Comparison of ENCODE assay signal across 12 mouse cellular contexts in genomic region chr8:84223322-84224029, GRCm38 (mm10). TPM values are rescaled to one million over a fixed set of nuclear protein-coding genes. Genes with fewer than 3 reads are reported as not detected.
DNase-seq lines count a peak whose midpoint lies in the region; ATAC-seq and TF ChIP-seq lines count a peak whose summit lies in the region.
"Had no signal": no experiment of that assay in that cellular context is flagged by ENCODE, and none has a peak within 500 bp of the region (broad histone marks: within the 10 kb centered on the region; RNA-seq: fewer than 3 reads in every experiment).

No protein-coding gene starts in this region.

- TF ChIP-seq POLR2A in CH12.LX (IDR thresholded peaks at IDR 0.05; ENCODE audit: low read depth, low read length), result peak; percentile 34; the same call in 1 of the 2 replicates

- no peaks in the 10 kb centered on the region for H3K27me3 ChIP-seq in embryonic facial prominence, embryonic 15.5 days
- H3K27me3 ChIP-seq in embryonic facial prominence, embryonic 10.5 days (replicated peaks; ENCODE audit: low read depth, poor library complexity, severe bottlenecking), result no peaks in the 10 kb centered on the region
- no peaks in the 10 kb centered on the region for H3K27me3 ChIP-seq in CH12.LX (replicated peaks)
- H3K27me3 ChIP-seq: heart, embryonic 13.5 days; liver, embryonic 15.5 days had no signal

- H3K27ac ChIP-seq in embryonic facial prominence, embryonic 15.5 days (replicated peaks), result no peak overlapping the region
- H3K27ac ChIP-seq in embryonic facial prominence, embryonic 10.5 days (replicated peaks), result no peak overlapping the region
- 0 out of 2 replicates have a peak overlapping the region, but pooled peaks have one; percentile 25 for H3K27ac ChIP-seq in CH12.LX (ENCODE audit: insufficient read depth, low read depth)
- H3K27ac ChIP-seq: heart, embryonic 13.5 days had no signal

- H3K4me3 ChIP-seq in embryonic facial prominence, embryonic 15.5 days (replicated peaks), result no peak overlapping the region
- H3K4me3 ChIP-seq in embryonic facial prominence, embryonic 10.5 days, result no peak overlapping the region
- H3K4me3 ChIP-seq in CH12.LX (replicated peaks in 1 of 3; ENCODE audit: low read depth in 2 of 3, low read length in 2 of 3, poor library complexity in 1 of 3), result peak overlapping the region in 1 of 3 experiments; percentile 64
- H3K4me3 ChIP-seq: heart, embryonic 13.5 days; liver, embryonic 15.5 days had no signal

- H3K9ac ChIP-seq in embryonic facial prominence, embryonic 15.5 days, result no peak overlapping the region
- H3K9ac ChIP-seq in CH12.LX (ENCODE audit: insufficient read depth, low read depth), result peak overlapping the region; percentile 40; the same call in 1 of the 2 replicates
- H3K9ac ChIP-seq: heart, embryonic 13.5 days; liver, embryonic 15.5 days had no signal

- no peaks in the 10 kb centered on the region; the same call in 1 of the 2 replicates for H3K79me2 ChIP-seq in CH12.LX (replicated peaks; ENCODE audit: control insufficient read depth, extremely low read depth, insufficient read depth, poor library complexity, severe bottlenecking)

- no peak overlapping the region for H3K4me2 ChIP-seq in embryonic facial prominence, embryonic 15.5 days (replicated peaks)
- peak overlapping the region; percentile 79 for H3K4me2 ChIP-seq in CH12.LX (ENCODE audit: insufficient read depth, low read depth, poor library complexity, severe bottlenecking)
- H3K4me2 ChIP-seq: heart, embryonic 13.5 days; liver, embryonic 15.5 days had no signal

- no peak for TF ChIP-seq EP300 in CH12.LX (IDR thresholded peaks at IDR 0.05; ENCODE audit: low read length)

- H3K4me1 ChIP-seq in embryonic facial prominence, embryonic 15.5 days, result no peaks in the 10 kb centered on the region
- H3K4me1 ChIP-seq in embryonic facial prominence, embryonic 10.5 days, result no peaks in the 10 kb centered on the region
- H3K4me1 ChIP-seq in CH12.LX (ENCODE audit: control insufficient read depth in 1 of 2, insufficient read depth in 2 of 2), result peaks cover 7 to 42% of the 10 kb centered on the region in 2 experiments
- H3K4me1 ChIP-seq: heart, embryonic 13.5 days had no signal

- TF ChIP-seq RAD21 in CH12.LX (IDR thresholded peaks at IDR 0.05; ENCODE audit: low read depth, low read length), result no peak

- DNase-seq in embryonic facial prominence, embryonic 10.5 days (ENCODE audit: low spot score), result no peak
- DNase-seq in layer of hippocampus, adult 9-11 months, result peak; percentile 54
- no peak for DNase-seq in layer of hippocampus, postnatal 10 days (ENCODE audit: low spot score in 2 of 2)
- DNase-seq in CH12.LX (ENCODE audit: extremely low read depth) (no peak), ZHBTc4 (ENCODE audit: low read depth, low spot score) (peak; percentile 67)
- DNase-seq in cerebellum, adult 11-12 months, result no peak
- DNase-seq in urinary bladder, adult 18-20 months (ENCODE audit: low spot score in 2 of 2), result no peak
- DNase-seq: thymus, adult 2 months had no signal

- in situ Hi-C loops in CH12.LX (cut with MboI; ENCODE audit: low pct_ligation_motif_present, low pct_unique_long_range_greater_than_20kb, low sequenced_read_pairs), result loop anchor here (25.0 kb wide), 1 partner anchor 139 kb away; no protein-coding TSS in a partner anchor

- WGBS in embryonic facial prominence, embryonic 15.5 days, result 76% methylated on average over 21 of the region's 21 CpGs
- 81% methylated on average over 21 of the region's 21 CpGs for WGBS in embryonic facial prominence, embryonic 10.5 days

- dilution Hi-C loops in CH12.LX (cut with MboI; ENCODE audit: extremely low pct_ligation_motif_present, extremely low pct_unique_long_range_greater_than_20kb, low sequenced_read_pairs), result no loop called here

- ATAC-seq in embryonic facial prominence, embryonic 15.5 days (ENCODE audit: insufficient number of reproducible peaks, low FRiP score, low TSS enrichment, low read depth), result 0 out of 2 replicates have a peak, but pooled peaks have one; percentile 48

- H3K36me3 ChIP-seq in embryonic facial prominence, embryonic 15.5 days, result peaks cover 94% of the 10 kb centered on the region
- H3K36me3 ChIP-seq in embryonic facial prominence, embryonic 10.5 days (replicated peaks), result peaks cover 99% of the 10 kb centered on the region
- H3K36me3 ChIP-seq in CH12.LX (replicated peaks in 1 of 2; ENCODE audit: control insufficient read depth in 1 of 2, insufficient read depth in 1 of 2, low read length in 1 of 2), result peaks cover 59 to 90% of the 10 kb centered on the region in 2 experiments

- no peaks in the 10 kb centered on the region for H3K9me3 ChIP-seq in embryonic facial prominence, embryonic 15.5 days (replicated peaks)
- no peaks in the 10 kb centered on the region for H3K9me3 ChIP-seq in embryonic facial prominence, embryonic 10.5 days
- no peaks in the 10 kb centered on the region for H3K9me3 ChIP-seq in CH12.LX (replicated peaks; ENCODE audit: low read length)
- H3K9me3 ChIP-seq: heart, embryonic 13.5 days; liver, embryonic 15.5 days had no signal

- no peak for TF ChIP-seq CTCF in CH12.LX (conservative IDR thresholded peaks at IDR 0.05 in 1 of 2, IDR thresholded peaks at IDR 0.05 in 1 of 2; ENCODE audit: low read depth in 2 of 2, low read length in 2 of 2)

TF ChIP-seq in CH12.LX, 34 proteins besides CTCF, POLR2A, EP300 and RAD21 (continues in another document):
- 0 out of 2 replicates have a peak, but pooled peaks have one; percentile 14 for TF ChIP-seq NELFE (IDR thresholded peaks at IDR 0.05; ENCODE audit: low read depth, low read length)
- TF ChIP-seq MAX (IDR thresholded peaks at IDR 0.05; ENCODE audit: low read length), result peak; percentile 39; the same call in 1 of the 2 replicates
- no peak for TF ChIP-seq SIN3A (IDR thresholded peaks at IDR 0.05; ENCODE audit: low read length)
- no peak for TF ChIP-seq TCF12 (IDR thresholded peaks at IDR 0.05; ENCODE audit: low read depth, low read length)
- no peak for TF ChIP-seq E2F4 (IDR thresholded peaks at IDR 0.05; ENCODE audit: insufficient replicate concordance, low read depth, low read length)
- TF ChIP-seq ZMIZ1 (IDR thresholded peaks at IDR 0.05; ENCODE audit: low read depth, low read length), result no peak
- 0 out of 2 replicates have a peak, but pooled peaks have one; percentile 11 for TF ChIP-seq ELF1 (IDR thresholded peaks at IDR 0.05; ENCODE audit: low read depth, low read length)
- TF ChIP-seq BHLHE40 (IDR thresholded peaks at IDR 0.05; ENCODE audit: low read depth, low read length), result no peak
- no peak for TF ChIP-seq TBP (conservative IDR thresholded peaks at IDR 0.05; ENCODE audit: low read depth, low read length)
- no peak for TF ChIP-seq ZKSCAN1 (IDR thresholded peaks at IDR 0.05; ENCODE audit: borderline replicate concordance, low read depth, low read length)
- no peak for TF ChIP-seq IRF4 (IDR thresholded peaks at IDR 0.05; ENCODE audit: low read depth, low read length)
- no peak for TF ChIP-seq MAFK (IDR thresholded peaks at IDR 0.05; ENCODE audit: insufficient replicate concordance, low read length)
- TF ChIP-seq SMC3 (IDR thresholded peaks at IDR 0.05; ENCODE audit: low read depth, low read length), result no peak
- TF ChIP-seq POLR2AphosphoS2 (IDR thresholded peaks at IDR 0.05; ENCODE audit: low read depth, low read length), result no peak
- no peak for TF ChIP-seq NRF1 (IDR thresholded peaks at IDR 0.05; ENCODE audit: low read depth, low read length)
- no peak for TF ChIP-seq CHD2 (IDR thresholded peaks at IDR 0.05; ENCODE audit: low read length)
- TF ChIP-seq CHD1 (IDR thresholded peaks at IDR 0.05; ENCODE audit: low read depth, low read length), result no peak
- no peak for TF ChIP-seq KAT2A (IDR thresholded peaks at IDR 0.05; ENCODE audit: insufficient replicate concordance, low read length)

RNA-seq across cellular contexts. Expression of gene Zswim4, which starts 13.4 kb away (rescaled TPM):
- polyA plus RNA-seq in embryonic facial prominence, embryonic 15.5 days (2015; fragmentation: Nextera tagmentation; extraction: Ambion mirVana), result 15.8 and 17.7 TPM in 2 replicates
- polyA plus RNA-seq in embryonic facial prominence, embryonic 10.5 days (2016; fragmentation: Nextera tagmentation; extraction: Ambion mirVana), result 37.2 and 41.7 TPM in 2 replicates
- total RNA-seq in layer of hippocampus, postnatal 10 days (2021), result 10 to 100 TPM; 18.0 to 18.3 TPM
- total RNA-seq in CH12.LX (2012; rRNA removed) (6.3 and 9.7 TPM in 2 replicates), CH12.LX (2014; rRNA removed) (4.7 and 4.9 TPM in 2 replicates)
- polyA plus RNA-seq in CH12.LX (2012; ENCODE audit: insufficient read length, low read depth), result 6.5 and 9.1 TPM in 2 replicates

RNA-seq across cellular contexts. Expression of gene D8Ertd738e, which starts 26.0 kb away (rescaled TPM):
- 314 and 349 TPM in 2 replicates for polyA plus RNA-seq in embryonic facial prominence, embryonic 15.5 days (2015; fragmentation: Nextera tagmentation; extraction: Ambion mirVana)
- 409 and 427 TPM in 2 replicates for polyA plus RNA-seq in embryonic facial prominence, embryonic 10.5 days (2016; fragmentation: Nextera tagmentation; extraction: Ambion mirVana)
- 100 to 1,000 TPM; 138 to 140 TPM for total RNA-seq in layer of hippocampus, postnatal 10 days (2021)
- total RNA-seq in CH12.LX (2012; rRNA removed) (225 and 266 TPM in 2 replicates), CH12.LX (2014; rRNA removed) (213 and 228 TPM in 2 replicates)
- 217 and 262 TPM in 2 replicates for polyA plus RNA-seq in CH12.LX (2012; ENCODE audit: insufficient read length, low read depth)

RNA-seq across cellular contexts. Expression of gene Mri1, which starts 33.6 kb away (rescaled TPM):
- polyA plus RNA-seq in embryonic facial prominence, embryonic 15.5 days (2015; fragmentation: Nextera tagmentation; extraction: Ambion mirVana), result 61.2 and 62.6 TPM in 2 replicates
- 64.0 and 64.2 TPM in 2 replicates for polyA plus RNA-seq in embryonic facial prominence, embryonic 10.5 days (2016; fragmentation: Nextera tagmentation; extraction: Ambion mirVana)
- total RNA-seq in layer of hippocampus, postnatal 10 days (2021), result 10 to 100 TPM; 27.4 to 29.0 TPM
- total RNA-seq in CH12.LX (2012; rRNA removed) (51.6 and 58.6 TPM in 2 replicates), CH12.LX (2014; rRNA removed) (79.7 and 102 TPM in 2 replicates)
- polyA plus RNA-seq in CH12.LX (2012; ENCODE audit: insufficient read length, low read depth), result 62.1 and 70.8 TPM in 2 replicates

RNA-seq across cellular contexts. Expression of gene Nanos3, which starts 38.5 kb away (rescaled TPM):
- polyA plus RNA-seq in embryonic facial prominence, embryonic 15.5 days (2015; fragmentation: Nextera tagmentation; extraction: Ambion mirVana), result 3.5 and 4.0 TPM in 2 replicates
- polyA plus RNA-seq in embryonic facial prominence, embryonic 10.5 days (2016; fragmentation: Nextera tagmentation; extraction: Ambion mirVana), result 2.4 and 3.5 TPM in 2 replicates
- total RNA-seq in layer of hippocampus, postnatal 10 days (2021), result 1 to 10 TPM; 7.8 to 8.4 TPM
- total RNA-seq in CH12.LX (2012; rRNA removed) (not detected in 2 replicates), CH12.LX (2014; rRNA removed) (not detected in 2 replicates)
- not detected in 2 replicates for polyA plus RNA-seq in CH12.LX (2012; ENCODE audit: insufficient read length, low read depth)
- total RNA-seq: gastrocnemius, adult 8-10 months had no signal

RNA-seq across cellular contexts. Expression of gene Ccdc130, which starts 46.7 kb away (rescaled TPM):
- polyA plus RNA-seq in embryonic facial prominence, embryonic 15.5 days (2015; fragmentation: Nextera tagmentation; extraction: Ambion mirVana), result 24.1 and 28.5 TPM in 2 replicates
- 21.9 and 24.6 TPM in 2 replicates for polyA plus RNA-seq in embryonic facial prominence, embryonic 10.5 days (2016; fragmentation: Nextera tagmentation; extraction: Ambion mirVana)
- 10 to 100 TPM; 22.1 to 25.5 TPM for total RNA-seq in layer of hippocampus, postnatal 10 days (2021)
- total RNA-seq in CH12.LX (2012; rRNA removed), result 7.8 and 13.2 TPM in 2 replicates
- 5.7 and 6.0 TPM in 2 replicates for total RNA-seq in CH12.LX (2014; rRNA removed)
- 10.7 and 13.0 TPM in 2 replicates for polyA plus RNA-seq in CH12.LX (2012; ENCODE audit: insufficient read length, low read depth)

Comparison
In these comparisons a context has a peak if more than half of its experiments do, and no peak if none do; other contexts are left out.
1. DNase-seq: peak in layer of hippocampus, adult 9-11 months (single experiment) and ZHBTc4 (single experiment); none in embryonic facial prominence, embryonic 10.5 days (single experiment), layer of hippocampus, postnatal 10 days (0 of 2), CH12.LX (single experiment), cerebellum, adult 11-12 months (single experiment) and urinary bladder, adult 18-20 months (0 of 2).